Mouse (Mus musculus) heart, adult 2 months (tissue): Measurements from ENCODE around the gene Tmem9b.

Source experiments
- CTCF ChIP-seq: fragments of 200-600 bp; IDR thresholded peaks from 2 replicates; pipeline ENCODE4 v1.8.1; 2022; ENCODE audit warnings: antibody characterized with exemption, mild to moderate bottlenecking, moderate library complexity
- POLR2A ChIP-seq: fragments of 200-500 bp; IDR thresholded peaks from 2 replicates; pipeline ENCODE4 v1.6.1; 2011; ENCODE audit warnings: mild to moderate bottlenecking, low read depth, low read length, control low read depth; ENCODE audit not compliant: insufficient read depth

GRCm38 (mm10) chr7:109794556-109794955 lies 41.9 kb upstream of the Tmem9b start:
- TF ChIP-seq POLR2A (no peak), CTCF (no peak)
